Mouse (Mus musculus): ENCODE measurements at regions not wholly inside any gene's neighbourhood (a gene's known extent, or its start where the extent isn't known, plus 50 kb on each side); places are given as distances from the start of the nearest gene placed in this dataset.

DNA sequence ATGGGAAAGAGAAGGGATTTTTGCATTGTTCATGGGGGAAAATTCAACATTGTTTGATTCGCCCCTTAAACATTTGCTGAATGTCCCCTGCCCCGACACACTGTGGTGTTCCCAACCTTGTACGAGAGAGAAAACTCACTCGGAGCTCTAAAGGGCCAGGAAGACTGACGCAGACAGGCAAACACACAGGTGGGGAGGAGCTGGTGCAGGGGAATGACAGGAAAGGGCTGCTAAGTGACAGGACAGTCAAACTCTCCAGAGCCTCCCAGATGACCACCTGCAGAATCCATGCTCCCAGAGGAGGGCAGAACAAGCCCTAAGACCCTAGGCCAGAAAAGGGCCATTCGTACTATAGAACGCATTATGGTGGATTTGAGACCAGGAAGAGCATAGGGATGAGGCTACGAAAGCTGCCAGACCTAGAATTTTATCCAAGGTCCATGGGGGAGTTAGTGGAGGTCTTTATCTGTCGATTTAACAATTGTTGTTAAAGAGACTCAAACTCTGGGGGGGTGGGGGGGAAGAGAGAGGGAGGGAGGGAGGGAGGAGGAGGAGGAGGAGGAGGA lies 94.6 kb upstream of the Pabpc6 start:
- DNase-seq (ENCODE audit: low read depth): no peak

DNA sequence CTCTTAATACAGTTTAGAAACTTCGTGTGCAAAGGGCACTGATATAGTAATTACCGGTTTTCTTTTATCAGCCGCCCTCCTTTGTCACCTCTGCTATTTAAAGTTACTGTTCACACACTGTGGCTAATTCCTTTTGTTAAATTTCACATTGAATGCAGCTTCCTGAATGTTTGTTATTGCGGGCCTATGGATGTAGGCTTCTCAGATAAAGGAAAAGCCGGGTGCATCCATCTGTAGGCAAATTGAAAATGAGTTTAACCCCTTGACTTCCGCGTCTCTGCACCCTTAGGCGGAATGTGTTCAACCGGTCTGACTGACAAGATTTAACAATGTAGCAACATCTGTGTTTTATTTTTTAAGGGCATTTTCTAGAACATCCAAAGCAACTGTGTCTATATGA lies 93.6 kb upstream of the Pabpc6 start:
- no peak for DNase-seq (ENCODE audit: low read depth)

DNA sequence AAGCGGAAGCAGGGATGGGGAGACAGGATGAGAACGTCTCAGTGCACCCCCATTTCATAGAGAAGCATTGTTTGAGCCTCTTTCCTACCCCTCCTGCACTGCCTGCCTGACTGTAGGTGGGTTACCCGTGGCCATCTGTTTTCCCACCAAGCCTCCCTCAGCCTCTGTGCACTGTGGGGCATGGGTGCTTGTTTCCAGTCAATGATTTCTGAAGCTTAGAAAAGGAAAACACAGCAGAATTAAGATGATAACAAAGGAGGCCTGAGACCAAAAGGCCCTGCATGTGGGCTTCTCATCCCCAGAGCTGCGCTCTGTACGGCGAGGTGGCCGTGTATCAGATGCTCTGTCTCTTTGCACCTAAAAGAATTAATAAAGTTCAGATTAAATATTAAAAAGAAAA lies 92.9 kb upstream of the Pabpc6 start:
- DNase-seq (ENCODE audit: low read depth): no peak

DNA sequence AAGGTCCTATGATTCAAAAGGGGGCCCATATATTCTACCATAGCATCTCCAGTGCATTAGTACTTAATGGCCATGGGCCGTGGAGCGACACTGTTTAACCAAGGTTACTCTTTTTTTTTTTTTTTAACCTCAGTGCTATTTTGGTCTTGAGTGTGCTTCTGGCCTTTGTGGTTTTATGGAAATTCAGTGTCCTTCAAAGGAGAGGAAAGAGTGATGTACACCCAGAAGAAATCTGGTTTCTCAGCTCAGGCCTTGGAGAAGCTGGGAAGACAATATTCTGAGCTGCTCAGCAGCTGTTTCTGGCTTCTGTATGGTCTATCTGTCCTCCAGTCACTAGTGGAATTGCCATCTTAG lies 91.2 kb upstream of the Pabpc6 start:
- no peak for DNase-seq (ENCODE audit: low read depth)

- DNase-seq (ENCODE audit: low read depth): no peak
These were observed 90.6 kb upstream of the Pabpc6 start for GRCm38 (mm10) chr17:9760026-9760705.

DNA sequence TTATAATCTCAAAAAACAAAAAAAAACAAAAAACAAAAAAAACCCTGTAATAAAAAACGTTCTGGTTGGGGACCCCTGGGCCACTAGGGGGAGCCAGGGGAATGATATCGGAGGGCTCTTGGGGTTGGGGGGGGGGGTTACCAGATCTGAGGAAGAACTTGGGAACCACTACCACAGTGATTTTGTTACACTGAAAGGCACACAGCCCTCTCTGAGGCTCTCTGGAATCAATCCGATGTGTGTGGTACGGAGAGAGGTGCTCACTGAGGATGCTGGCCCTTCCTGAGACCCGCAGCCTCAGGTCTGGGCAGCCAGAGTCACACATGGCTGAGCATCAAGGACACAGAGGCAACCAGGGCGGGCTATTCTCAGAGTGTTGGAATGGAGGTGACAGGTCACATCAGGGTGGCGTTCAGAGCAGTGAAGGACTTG lies 89.9 kb upstream of the Pabpc6 start:
- no peak for DNase-seq (ENCODE audit: low read depth)

DNA sequence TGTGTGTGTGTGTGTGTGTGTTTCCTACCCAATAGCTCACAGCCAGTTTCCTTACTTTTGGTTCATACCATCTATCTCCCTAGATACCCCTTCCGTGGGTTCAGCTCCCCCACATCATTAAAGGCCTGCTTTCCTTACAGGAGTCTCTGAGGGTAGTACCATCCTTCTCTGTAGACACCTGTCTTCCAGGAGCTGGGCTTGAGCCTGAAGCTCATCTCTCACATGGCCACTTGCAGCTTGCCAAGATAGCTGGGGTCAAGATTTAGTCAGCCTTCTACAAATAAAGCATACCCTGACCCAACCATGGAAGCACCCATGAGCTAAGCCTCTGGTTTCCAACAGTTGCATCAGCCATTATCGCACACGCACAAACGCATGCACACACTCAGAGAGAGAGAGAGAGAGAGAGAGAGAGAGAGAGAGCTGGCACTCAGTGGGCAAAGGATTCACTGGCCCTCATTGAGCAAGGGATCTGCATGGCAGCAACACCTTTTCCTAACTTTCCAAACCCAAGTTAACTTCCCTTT lies 88.3 kb upstream of the Pabpc6 start:
- no peak for DNase-seq (ENCODE audit: low read depth)

DNA sequence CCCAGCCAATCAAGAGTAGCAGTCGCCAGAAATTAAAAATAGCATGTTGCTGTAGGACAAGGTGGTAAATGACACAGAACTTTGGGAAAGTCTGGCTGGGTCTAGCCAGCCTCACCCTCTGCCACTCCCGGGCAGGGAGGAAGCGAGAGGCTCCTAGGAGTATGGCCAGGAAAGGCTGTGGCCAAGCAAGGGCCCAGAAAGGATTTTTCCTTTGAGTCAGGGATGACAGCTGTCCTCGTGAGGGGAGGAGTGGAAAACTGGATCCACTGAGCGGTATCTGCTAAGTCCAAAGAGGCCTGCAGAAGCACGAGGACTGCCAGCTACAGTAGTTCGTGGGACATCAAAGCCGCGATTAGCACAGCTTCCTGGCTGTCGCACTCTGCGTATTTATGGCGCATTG lies 87.2 kb upstream of the Pabpc6 start:
- no peak for DNase-seq (ENCODE audit: low read depth)

DNA sequence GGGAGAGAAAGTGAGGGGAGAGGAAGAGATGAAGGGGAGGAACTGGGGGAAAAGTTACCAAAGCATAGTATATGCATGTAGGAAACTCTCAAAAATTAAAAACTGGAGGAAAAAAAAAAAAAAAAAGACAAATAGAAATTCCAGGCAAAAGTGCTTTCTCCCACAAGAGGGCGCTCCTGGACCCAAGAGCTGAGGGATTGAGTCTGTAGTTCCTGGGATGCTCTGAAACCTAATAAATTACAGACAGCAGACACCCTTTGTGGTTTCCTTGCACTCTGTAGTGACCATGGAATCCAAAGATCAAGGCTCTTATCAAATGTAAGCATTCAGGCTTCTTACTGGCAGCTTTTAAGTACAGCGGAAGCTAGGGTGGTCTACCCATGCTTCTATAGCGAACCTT lies 86.7 kb upstream of the Pabpc6 start:
- no peak for DNase-seq (ENCODE audit: low read depth)

DNA sequence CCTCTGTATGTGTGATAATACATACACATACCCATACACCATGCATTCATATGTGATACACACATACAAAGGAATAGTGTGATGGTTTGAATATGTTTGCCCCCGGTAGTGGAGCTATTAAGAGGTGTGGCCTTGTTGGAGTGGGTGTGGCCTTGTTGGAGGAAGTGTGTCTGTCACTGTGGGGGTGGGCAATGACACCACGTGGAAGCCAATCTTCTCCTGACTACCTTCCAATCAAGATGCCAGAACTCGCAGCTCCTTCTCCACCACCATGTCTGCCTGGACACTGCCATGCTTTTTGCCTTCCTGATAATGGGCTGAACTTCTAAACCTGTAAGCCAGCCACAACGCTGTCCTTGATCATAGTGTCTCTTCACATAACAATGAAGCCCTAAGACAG lies 86.1 kb upstream of the Pabpc6 start:
- no peak for DNase-seq (ENCODE audit: low read depth)

DNA sequence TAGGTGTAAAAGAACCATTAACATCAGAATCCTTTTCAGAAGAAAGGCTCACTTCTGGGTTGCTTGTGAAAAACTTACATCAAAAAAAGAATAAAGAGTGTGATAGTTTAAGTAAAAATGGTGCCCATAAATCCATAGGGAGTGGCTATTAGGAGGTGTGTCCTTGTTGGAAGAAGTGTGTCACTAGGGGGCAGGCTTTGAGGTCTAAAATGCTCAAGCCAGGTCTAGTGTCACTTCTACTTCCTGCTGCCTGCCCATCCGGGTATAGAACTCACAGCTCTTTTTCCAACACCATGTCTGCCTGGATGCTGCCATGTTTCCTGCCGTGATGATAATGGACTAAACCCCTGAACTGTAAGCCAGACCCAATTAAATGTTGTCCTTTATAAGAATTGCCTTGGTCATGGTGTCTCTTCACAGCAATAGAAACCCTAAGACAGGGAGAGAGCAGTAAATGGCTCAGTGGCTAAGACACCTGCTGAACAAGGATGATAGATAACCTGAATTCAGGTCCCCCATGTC lies 85.4 kb upstream of the Pabpc6 start:
- no peak for DNase-seq (ENCODE audit: low read depth)

DNA sequence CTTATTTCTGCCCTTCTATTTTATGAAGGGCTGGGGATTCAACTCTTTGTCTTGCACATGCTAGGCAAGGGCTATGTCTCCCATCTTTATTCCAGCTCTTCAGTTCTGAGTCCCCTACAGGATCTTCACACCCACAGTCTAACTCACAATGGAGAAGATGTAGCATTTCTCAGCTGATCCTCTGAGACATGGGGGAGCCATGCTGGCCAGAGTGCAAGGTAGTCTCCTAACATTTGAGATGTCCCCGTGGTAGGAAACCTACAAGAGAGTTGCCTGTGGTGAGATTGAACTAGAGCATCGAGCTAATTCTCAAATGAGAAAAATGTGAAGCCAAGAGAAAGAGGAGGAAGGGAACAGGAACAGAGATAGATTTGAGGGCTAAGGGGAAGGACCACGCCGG lies 83.3 kb upstream of the Pabpc6 start:
- no peak for DNase-seq (ENCODE audit: low read depth)

- no peak for DNase-seq (ENCODE audit: low read depth)
These were observed 82.0 kb upstream of the Pabpc6 start for GRCm38 (mm10) chr17:9751348-9752170.

DNA sequence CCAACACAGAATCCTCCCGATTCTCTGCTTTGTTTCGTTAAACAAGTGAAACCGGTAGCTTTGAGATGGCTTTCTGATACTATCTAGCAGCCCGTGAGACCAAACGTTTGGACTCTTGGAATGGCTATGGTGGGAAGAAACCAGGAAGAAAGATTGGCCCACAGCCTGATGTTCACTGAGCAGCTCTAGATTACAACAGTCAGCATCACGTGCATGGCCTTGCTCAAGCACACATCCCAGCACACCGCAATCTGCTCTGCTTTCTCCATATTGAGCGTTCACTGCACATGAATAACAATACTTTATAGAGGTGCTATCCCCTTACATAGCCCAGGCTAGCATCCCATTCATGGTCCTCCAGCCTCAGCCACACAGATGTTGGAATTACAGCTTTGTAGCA lies 80.5 kb upstream of the Pabpc6 start:
- no peak for DNase-seq (ENCODE audit: low read depth)

- no peak for DNase-seq (ENCODE audit: low read depth)
These were observed 79.8 kb upstream of the Pabpc6 start for GRCm38 (mm10) chr17:9749301-9749700.

- DNase-seq (ENCODE audit: low read depth): no peak
These were observed 78.4 kb upstream of the Pabpc6 start for GRCm38 (mm10) chr17:9747893-9748292.

GRCm38 (mm10) chr17:9743342-9743741 lies 73.8 kb upstream of the Pabpc6 start:
- no peak for DNase-seq (ENCODE audit: low read depth)

DNA sequence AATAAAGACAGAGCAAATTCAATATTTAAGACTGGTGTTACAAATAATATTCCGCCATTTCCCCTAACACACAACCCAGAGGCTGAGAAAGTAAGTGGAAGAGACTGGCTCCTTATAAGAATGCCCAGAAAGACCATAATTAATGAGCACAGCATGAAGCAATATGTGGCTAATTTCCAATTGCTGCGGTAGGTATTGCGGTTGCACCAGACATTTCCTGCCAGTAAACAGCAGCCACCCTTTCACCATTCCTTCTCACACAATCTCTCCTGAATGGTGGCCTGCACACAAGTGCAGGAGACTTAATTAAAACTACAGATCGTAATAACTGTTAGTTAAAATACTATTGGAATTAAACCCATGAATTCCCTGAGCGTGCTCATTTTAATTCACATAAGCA lies 71.8 kb upstream of the Pabpc6 start:
- DNase-seq (ENCODE audit: low read depth): no peak

DNA sequence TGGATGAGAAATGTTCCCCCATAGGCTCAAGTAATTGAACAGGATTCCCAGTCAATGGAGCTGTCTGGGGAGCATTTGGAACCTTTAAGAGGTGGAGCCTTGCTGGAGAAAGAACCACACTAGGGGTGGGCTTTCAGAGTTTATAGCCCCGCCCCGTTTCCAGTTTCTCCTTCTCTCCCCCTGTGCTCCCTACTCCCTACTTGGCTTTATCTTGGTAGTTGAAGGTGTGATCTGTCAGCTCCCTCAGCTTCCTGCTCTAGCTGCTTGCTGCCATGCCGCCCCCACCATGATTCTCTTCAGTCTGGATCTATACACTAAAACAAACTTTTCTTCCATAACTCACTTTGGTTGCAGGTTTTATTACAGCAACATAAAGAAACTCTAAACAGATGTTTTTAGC lies 59.5 kb upstream of the Pabpc6 start:
- DNase-seq (ENCODE audit: low read depth): no peak

GRCm38 (mm10) chr17:9725704-9726469 lies 56.4 kb upstream of the Pabpc6 start:
- DNase-seq (ENCODE audit: low read depth): no peak

DNA sequence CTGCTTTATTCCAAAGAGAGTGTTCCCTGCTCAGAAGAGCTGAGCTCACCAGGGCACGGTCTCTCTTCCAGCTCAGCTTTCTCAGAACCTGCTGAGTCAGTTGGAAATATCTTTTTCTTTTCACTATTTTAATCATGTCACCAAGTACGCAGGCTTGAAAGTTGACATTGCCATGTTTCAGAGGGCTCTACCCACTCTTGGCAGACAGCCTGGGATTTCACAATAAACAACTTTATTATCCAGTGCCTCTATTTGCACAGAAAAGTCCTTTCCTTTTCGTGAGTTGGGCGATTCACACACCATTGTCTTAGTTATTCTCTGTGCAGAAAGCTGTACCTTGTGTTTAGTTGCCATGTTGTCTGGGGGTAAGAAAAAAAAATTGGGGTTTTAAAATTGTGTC lies 54.0 kb upstream of the Pabpc6 start:
- DNase-seq (ENCODE audit: low read depth): no peak

DNA sequence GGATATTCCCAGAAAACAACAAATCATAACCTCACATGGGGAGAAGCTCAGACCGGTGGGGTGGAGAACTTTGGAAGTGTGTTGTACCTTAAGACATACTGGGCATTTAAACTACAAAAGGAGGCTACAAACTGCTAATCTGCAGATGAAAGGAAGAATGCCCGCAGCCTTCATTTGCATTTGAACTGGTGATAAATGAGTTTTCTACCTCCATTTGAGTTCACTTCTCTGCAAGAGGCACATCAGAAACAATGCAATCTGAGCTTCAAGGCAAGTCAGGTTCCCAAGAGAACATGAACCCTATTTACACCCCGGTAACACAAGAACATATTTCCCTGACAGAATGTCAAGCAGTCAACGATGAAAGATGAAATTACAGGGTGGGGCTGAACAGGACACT lies 53.2 kb upstream of the Pabpc6 start:
- no peak for DNase-seq (ENCODE audit: low read depth)

Data from c-Kit-positive CD71-negative TER-119-negative erythroid progenitor cells, embryonic 14.5 days (primary cell).